Comparison of ENCODE assay signal across 8 mouse cellular contexts in genomic region chr3:127633080-127634032, GRCm38 (mm10). TPM values are rescaled to one million over a fixed set of nuclear protein-coding genes. Genes with fewer than 3 reads are reported as not detected.
A peak's percentile ranks its signal among the peaks of the same experiment; 100 is the strongest.
DNase-seq lines count a peak whose midpoint lies in the region; ATAC-seq and TF ChIP-seq lines count a peak whose summit lies in the region.

TSS of gene Neurog2 (plus strand) at chr3:127633135.

- no peaks in the 10 kb centered on the region for H3K9me3 ChIP-seq in heart, embryonic 11.5 days (replicated peaks; ENCODE audit: control insufficient read depth, low read length)
- H3K9me3 ChIP-seq in ES-Bruce4 (replicated peaks; ENCODE audit: control insufficient read depth, insufficient read depth, low read length, poor library complexity, severe bottlenecking) = no peaks in the 10 kb centered on the region
- H3K9me3 ChIP-seq in hindbrain, embryonic 13.5 days = no peaks in the 10 kb centered on the region
- H3K9me3 ChIP-seq in liver, embryonic 15.5 days (replicated peaks) = no peaks in the 10 kb centered on the region

- DNase-seq in heart, postnatal 25 days (ENCODE audit: low spot score) = no peak
- no peak for DNase-seq in spleen, adult 18-20 months

- H3K9ac ChIP-seq in heart, embryonic 11.5 days (ENCODE audit: low read depth, low read length) = no peak within 1 kb of the TSS
- no peak within 1 kb of the TSS for H3K9ac ChIP-seq in ES-Bruce4 (ENCODE audit: low read depth, poor library complexity, severe bottlenecking)
- H3K9ac ChIP-seq in hindbrain, embryonic 13.5 days = peak within 1 kb of the TSS; percentile 74
- H3K9ac ChIP-seq in liver, embryonic 15.5 days = no peak within 1 kb of the TSS

- TF ChIP-seq EP300 in ES-Bruce4 (IDR thresholded peaks at IDR 0.05; ENCODE audit: insufficient read depth, low read depth, low read length) = no peak

- H3K4me2 ChIP-seq in heart, embryonic 11.5 days = peak within 1 kb of the TSS; percentile 89
- H3K4me2 ChIP-seq in hindbrain, embryonic 13.5 days = peak within 1 kb of the TSS; percentile 92
- H3K4me2 ChIP-seq in liver, embryonic 15.5 days = peak within 1 kb of the TSS; percentile 59

- TF ChIP-seq CTCF in ES-Bruce4 (IDR thresholded peaks at IDR 0.05; ENCODE audit: low read depth, low read length) = no peak
- no peak for TF ChIP-seq CTCF in small intestine, adult 2 months (IDR thresholded peaks at IDR 0.05; ENCODE audit: extremely low read depth, insufficient read length, insufficient replicate concordance, low read depth, low read length)

- TF ChIP-seq POLR2A in ES-Bruce4 (IDR thresholded peaks at IDR 0.05; ENCODE audit: insufficient read depth, low read length) = no peak
- TF ChIP-seq POLR2A in small intestine, adult 2 months (IDR thresholded peaks at IDR 0.05; ENCODE audit: low read depth, low read length) = no peak

- H3K4me3 ChIP-seq in heart, embryonic 11.5 days (ENCODE audit: low read depth, low read length) = peak within 1 kb of the TSS; percentile 52
- peak within 1 kb of the TSS; percentile 67 for H3K4me3 ChIP-seq in ES-Bruce4 (ENCODE audit: low read depth, low read length)
- peak within 1 kb of the TSS; percentile 56 for H3K4me3 ChIP-seq in hindbrain, embryonic 13.5 days
- peak within 1 kb of the TSS; percentile 40 for H3K4me3 ChIP-seq in liver, embryonic 15.5 days (replicated peaks)
- H3K4me3 ChIP-seq in small intestine, adult 2 months (ENCODE audit: low read depth, low read length) = peak within 1 kb of the TSS; percentile 52

- intact Hi-C loops in heart, postnatal 25 days (cut with DNase I) = loop anchor here (2.0 kb wide), 1 partner anchor 203 kb away; the partner anchor contains the start of gene Ap1ar

- no peaks in the 10 kb centered on the region for H3K36me3 ChIP-seq in heart, embryonic 11.5 days (ENCODE audit: control insufficient read depth, insufficient read depth, low read length)
- H3K36me3 ChIP-seq in ES-Bruce4 (ENCODE audit: control insufficient read depth, insufficient read depth, low read length, poor library complexity, severe bottlenecking) = no peaks in the 10 kb centered on the region
- H3K36me3 ChIP-seq in hindbrain, embryonic 13.5 days = no peaks in the 10 kb centered on the region
- no peaks in the 10 kb centered on the region for H3K36me3 ChIP-seq in liver, embryonic 15.5 days (replicated peaks)
- no peaks in the 10 kb centered on the region for H3K36me3 ChIP-seq in small intestine, adult 2 months (ENCODE audit: control insufficient read depth, insufficient read depth, low read length)

- H3K4me1 ChIP-seq in heart, embryonic 11.5 days (ENCODE audit: control insufficient read depth, insufficient read depth, low read length) = peaks cover 17% of the 10 kb centered on the region
- H3K4me1 ChIP-seq in ES-Bruce4 (ENCODE audit: control insufficient read depth, insufficient read depth, low read length) = no peaks in the 10 kb centered on the region
- peaks cover 45% of the 10 kb centered on the region for H3K4me1 ChIP-seq in hindbrain, embryonic 13.5 days (replicated peaks)
- H3K4me1 ChIP-seq in liver, embryonic 15.5 days (replicated peaks) = peaks cover 24% of the 10 kb centered on the region
- peaks cover 16% of the 10 kb centered on the region for H3K4me1 ChIP-seq in small intestine, adult 2 months (ENCODE audit: control insufficient read depth, insufficient read depth, insufficient read length, low read length)

- peak; percentile 15; the same call in 1 of the 2 replicates for ATAC-seq in heart, embryonic 11.5 days (replicated peaks; ENCODE audit: insufficient number of reproducible peaks, low FRiP score, low TSS enrichment)
- ATAC-seq in common myeloid progenitor, adult 5-6 weeks (replicated peaks; ENCODE audit: low read depth, poor library complexity, severe bottlenecking) = peak; percentile 6
- ATAC-seq in hindbrain, embryonic 13.5 days (ENCODE audit: low FRiP score) = peak; percentile 62
- ATAC-seq in liver, embryonic 15.5 days (ENCODE audit: insufficient read depth) = no peak

- H3K27ac ChIP-seq in heart, embryonic 11.5 days (ENCODE audit: low read depth, low read length) = no peak within 1 kb of the TSS
- no peak within 1 kb of the TSS for H3K27ac ChIP-seq in ES-Bruce4 (ENCODE audit: insufficient read depth, low read length)
- H3K27ac ChIP-seq in hindbrain, embryonic 13.5 days = peak within 1 kb of the TSS; percentile 84
- H3K27ac ChIP-seq in liver, embryonic 15.5 days (replicated peaks) = no peak within 1 kb of the TSS
- H3K27ac ChIP-seq in small intestine, adult 2 months (ENCODE audit: insufficient read depth, low read depth, low read length) = no peak within 1 kb of the TSS

- H3K27me3 ChIP-seq in heart, embryonic 11.5 days (ENCODE audit: control insufficient read depth, insufficient read depth, low read length) = peaks cover 80% of the 10 kb centered on the region
- H3K27me3 ChIP-seq in ES-Bruce4 (ENCODE audit: control insufficient read depth, insufficient read depth, low read length, poor library complexity, severe bottlenecking) = peaks cover 30% of the 10 kb centered on the region
- H3K27me3 ChIP-seq in hindbrain, embryonic 13.5 days = peaks cover 78% of the 10 kb centered on the region
- H3K27me3 ChIP-seq in liver, embryonic 15.5 days = peaks cover 96% of the 10 kb centered on the region
- peaks cover 71% of the 10 kb centered on the region for H3K27me3 ChIP-seq in small intestine, adult 2 months (ENCODE audit: control insufficient read depth, insufficient read depth, low read length)

- WGBS in heart, embryonic 11.5 days (ENCODE audit: insufficient replicate concordance) = under 1% methylated on average over 92 of the region's 92 CpGs
- WGBS in hindbrain, embryonic 13.5 days = under 1% methylated on average over 85 of the region's 92 CpGs
- WGBS in liver, embryonic 15.5 days (ENCODE audit: insufficient replicate concordance) = 1% methylated on average over 92 of the region's 92 CpGs
- under 1% methylated on average over 91 of the region's 92 CpGs for WGBS in small intestine, adult 2 months

RNA-seq across cellular contexts. Expression of gene Neurog2, which starts in this region (rescaled TPM):
- not detected in 2 replicates for polyA plus RNA-seq in heart, embryonic 11.5 days (2014; fragmentation: Nextera tagmentation; extraction: Ambion mirVana)
- not detected for total RNA-seq in heart, postnatal 25 days (2021)
- not detected in 2 replicates for polyA plus RNA-seq in ES-Bruce4 (2011; ENCODE audit: insufficient read depth, insufficient read length, low read depth, missing spikeins)
- not detected in 2 replicates for total RNA-seq in common myeloid progenitor, adult 5-6 weeks (2017)
- 14.9 and 17.5 TPM in 2 replicates for polyA plus RNA-seq in hindbrain, embryonic 13.5 days (2015; fragmentation: Nextera tagmentation; extraction: Ambion mirVana)
- not detected in 2 replicates for polyA plus RNA-seq in liver, embryonic 15.5 days (2015; fragmentation: Nextera tagmentation; extraction: Ambion mirVana)
- not detected in 2 replicates for polyA plus RNA-seq in small intestine, adult 2 months (2012; rRNA removed)

Comparison
In these comparisons a context has a peak if more than half of its experiments do, and no peak if none do; other contexts are left out.
1. RNA of gene Neurog2 (polyA plus RNA-seq): 14.9 to 17.5 TPM in hindbrain, embryonic 13.5 days; not detected in heart, embryonic 11.5 days, not detected in liver, embryonic 15.5 days, not detected in ES-Bruce4 and not detected in small intestine, adult 2 months; every median in the first group is over 10 times any median in the second.
2. Peak in ATAC-seq, H3K4me3 ChIP-seq and H3K4me2 ChIP-seq in heart, embryonic 11.5 days; RNA of the gene not detected or under 1 TPM.
3. Peak in ATAC-seq in common myeloid progenitor, adult 5-6 weeks; RNA of the gene not detected or under 1 TPM.
4. Peak in every context shown above with its lines, with median percentiles within 50 percentile points of each other: H3K4me2 ChIP-seq and H3K4me3 ChIP-seq.